9 mouse cellular contexts compared by ENCODE assay signal in the genomic region with DNA sequence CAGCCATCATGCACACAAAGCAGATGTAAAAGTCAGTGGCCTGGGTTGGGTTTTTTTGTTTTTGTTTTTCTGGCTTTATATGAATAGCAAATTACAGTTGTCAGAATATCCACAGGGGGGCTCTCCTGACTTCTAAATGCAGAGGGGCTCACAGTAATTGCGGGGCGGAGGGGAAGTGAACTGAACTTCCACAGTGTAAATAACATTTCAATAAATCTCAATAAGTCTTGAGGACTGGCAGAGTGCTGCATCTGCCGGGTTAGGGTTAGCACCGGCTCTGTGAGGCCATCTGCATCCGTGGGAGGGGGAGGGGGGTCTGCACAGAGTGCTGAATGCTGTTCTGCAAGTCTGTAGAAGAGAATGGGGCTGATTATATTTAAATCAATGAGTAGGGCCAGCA. TPM values are rescaled to one million over a fixed set of nuclear protein-coding genes. Genes with fewer than 3 reads are reported as not detected.
DNase-seq lines count a peak whose midpoint lies in the region; ATAC-seq lines count a peak whose summit lies in the region.
"Had no signal": no experiment of that assay in that cellular context is flagged by ENCODE, and none has a peak within 500 bp of the region (broad histone marks: within the 10 kb centered on the region; RNA-seq: fewer than 3 reads in every experiment).

No protein-coding gene starts in this region.

- 6% methylated on average over 5 of the region's 5 CpGs for WGBS in hindbrain, embryonic 15.5 days
- 16% methylated on average over 5 of the region's 5 CpGs for WGBS in midbrain, embryonic 12.5 days

- ATAC-seq in hindbrain, embryonic 15.5 days (ENCODE audit: low FRiP score, low read depth) = 0 out of 2 replicates have a peak, but pooled peaks have one; percentile 59
- ATAC-seq in midbrain, embryonic 12.5 days (ENCODE audit: low FRiP score, low read depth) = 0 out of 2 replicates have a peak, but pooled peaks have one; percentile 56
- no peak for ATAC-seq in frontal cortex, adult (ENCODE audit: low TSS enrichment)

- no peaks in the 10 kb centered on the region for H3K36me3 ChIP-seq in hindbrain, embryonic 15.5 days
- H3K36me3 ChIP-seq in midbrain, embryonic 12.5 days = no peaks in the 10 kb centered on the region

- peak; percentile 28 for DNase-seq in kidney, adult 9 months
- DNase-seq in kidney, adult 11 months = no peak
- peak; percentile 51 for DNase-seq in brain, adult 2 months (ENCODE audit: low read depth, low spot score)
- no peak for DNase-seq in urinary bladder, postnatal 25 days (ENCODE audit: low spot score)
- DNase-seq in thymus, postnatal 10 days (ENCODE audit: low spot score in 2 of 2) = no peak

- H3K27ac ChIP-seq in hindbrain, embryonic 15.5 days (replicated peaks) = no peak overlapping the region
- H3K27ac ChIP-seq in midbrain, embryonic 12.5 days (replicated peaks) = no peak overlapping the region

- peaks cover 18% of the 10 kb centered on the region for H3K4me1 ChIP-seq in hindbrain, embryonic 15.5 days (replicated peaks)
- H3K4me1 ChIP-seq in midbrain, embryonic 12.5 days = peaks cover 6% of the 10 kb centered on the region; the same call in 1 of the 2 replicates
- H3K4me1 ChIP-seq: megakaryocyte, embryonic 14.5 days had no signal

- no peaks in the 10 kb centered on the region for H3K9me3 ChIP-seq in hindbrain, embryonic 15.5 days
- H3K9me3 ChIP-seq in midbrain, embryonic 12.5 days = 0 out of 2 replicates have a peak, but pooled peaks cover 8% of the 10 kb centered on the region

- H3K4me2 ChIP-seq in hindbrain, embryonic 15.5 days = no peak overlapping the region
- no peak overlapping the region for H3K4me2 ChIP-seq in midbrain, embryonic 12.5 days (replicated peaks)

- no peaks in the 10 kb centered on the region for H3K27me3 ChIP-seq in hindbrain, embryonic 15.5 days
- 0 out of 2 replicates have a peak, but pooled peaks cover 2% of the 10 kb centered on the region for H3K27me3 ChIP-seq in midbrain, embryonic 12.5 days

- no peak overlapping the region for H3K9ac ChIP-seq in hindbrain, embryonic 15.5 days
- H3K9ac ChIP-seq in midbrain, embryonic 12.5 days (replicated peaks) = no peak overlapping the region

- H3K4me3 ChIP-seq in hindbrain, embryonic 15.5 days = no peak overlapping the region
- no peak overlapping the region for H3K4me3 ChIP-seq in midbrain, embryonic 12.5 days
- H3K4me3 ChIP-seq: megakaryocyte, embryonic 14.5 days had no signal

RNA-seq across cellular contexts. Expression of a gene that starts 50.3 kb away (rescaled TPM):
- 43.6 and 45.3 TPM in 2 replicates for polyA plus RNA-seq in hindbrain, embryonic 15.5 days (2015; fragmentation: Nextera tagmentation; extraction: Ambion mirVana)
- 43.5 and 51.0 TPM in 2 replicates for polyA plus RNA-seq in midbrain, embryonic 12.5 days (2016; fragmentation: Nextera tagmentation; extraction: Ambion mirVana)

Comparison
In these comparisons a context has a peak if more than half of its experiments do, and no peak if none do; other contexts are left out.
1. DNase-seq: peak in kidney, adult 9 months (single experiment) and brain, adult 2 months (single experiment); none in kidney, adult 11 months (single experiment), urinary bladder, postnatal 25 days (single experiment) and thymus, postnatal 10 days (0 of 2).